Mouse (Mus musculus): ENCODE data around the gene Slc40a1.

DNA sequence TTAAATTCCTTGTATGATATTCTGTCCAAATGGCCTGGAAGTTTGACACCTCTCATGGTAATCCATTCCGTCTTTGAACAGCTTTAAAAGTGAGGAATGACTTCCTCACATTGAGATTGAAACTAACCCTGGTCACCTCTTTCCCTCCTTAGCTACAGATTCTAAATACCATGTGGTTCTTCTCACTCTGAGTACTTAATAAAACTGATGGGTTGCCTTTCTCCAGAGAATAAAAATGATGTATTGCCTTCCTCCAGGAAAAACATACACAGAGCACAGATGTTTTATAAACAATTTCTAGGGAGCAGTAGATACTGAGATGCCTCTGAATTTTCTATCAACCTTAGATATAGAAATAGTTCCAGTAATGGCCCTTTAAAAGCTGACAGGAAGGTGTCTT is 58.3 kb downstream of the Slc40a1 start:
- TF ChIP-seq POLR2A (IDR thresholded peaks at IDR 0.05; ENCODE audit: low read depth, low read length) = no peak
- TF ChIP-seq CTCF (IDR thresholded peaks at IDR 0.05; ENCODE audit: extremely low read depth, insufficient read depth, insufficient read length, insufficient replicate concordance) = no peak

All from spleen, adult 2 months (tissue).